Mouse (Mus musculus): ENCODE data around the gene Plk2. TPM values are rescaled to one million over a fixed set of nuclear protein-coding genes. Genes with fewer than 3 reads are reported as not detected.

The Plk2 gene
- total RNA-seq (2023) = 100 to 1,000 TPM; 168 to 198 TPM

DNA sequence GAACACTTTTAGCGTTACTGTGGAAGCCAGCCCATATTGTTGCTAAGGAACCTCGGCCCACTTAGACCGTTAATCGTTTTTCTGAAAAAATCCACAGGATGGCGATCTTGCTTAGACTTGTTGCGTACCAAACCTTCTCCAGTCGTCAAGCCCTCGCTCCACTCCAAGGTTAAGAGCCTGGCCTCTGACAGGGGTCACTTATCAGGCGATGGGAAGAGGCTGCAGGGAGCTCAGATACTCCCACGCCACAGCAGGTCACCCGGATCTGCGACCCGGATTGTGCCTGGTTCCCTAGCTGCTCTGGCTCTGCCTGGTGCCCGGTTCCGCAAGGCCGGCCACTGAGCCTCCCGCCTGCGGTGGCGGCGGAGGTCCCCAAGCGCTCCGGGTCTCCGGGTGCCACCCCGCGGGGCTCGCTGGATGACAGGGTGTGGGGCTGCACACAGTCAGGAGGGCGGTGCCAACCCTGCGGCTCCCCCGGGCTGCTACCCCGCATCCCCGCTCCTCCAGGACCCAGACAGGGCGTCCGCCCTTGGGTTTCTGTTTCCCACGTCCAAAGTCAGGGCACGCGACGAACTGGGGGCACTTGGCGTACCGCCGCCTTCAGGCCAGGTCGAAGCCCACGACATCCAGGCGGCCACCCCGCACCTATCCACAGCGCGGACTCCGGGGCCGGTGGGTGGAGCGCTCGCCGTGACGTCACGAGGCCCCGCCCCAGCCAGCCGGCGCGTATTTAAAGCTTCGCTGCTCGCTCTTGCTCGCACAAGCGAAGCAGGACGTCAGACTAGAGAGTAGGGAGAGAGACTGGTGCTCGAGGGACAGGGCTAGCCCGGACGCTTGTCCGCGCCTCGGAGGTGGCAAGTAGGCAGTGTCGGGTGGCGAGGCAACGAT is at the start of gene Plk2:
TSS of gene Plk2 (plus strand) at position 756 of the 888 bp plus-strand sequence.

DNA sequence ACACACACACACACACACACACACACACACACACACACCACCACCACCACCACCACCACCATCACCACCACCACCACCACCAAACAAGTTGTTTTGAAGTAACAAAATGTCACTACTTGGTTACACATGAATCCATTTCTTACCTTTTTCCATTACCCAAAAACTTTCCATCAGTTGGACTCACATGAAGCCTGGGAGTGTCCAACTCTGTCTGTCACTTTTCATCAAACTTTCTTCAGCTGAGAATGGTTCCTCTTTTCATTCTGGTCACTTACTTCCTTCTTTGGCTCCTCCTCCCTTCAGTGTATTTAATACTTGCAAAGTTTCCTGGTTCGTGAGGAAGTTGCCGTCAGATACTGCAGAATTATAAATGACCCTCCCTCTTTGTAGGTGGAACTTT is 37.9 kb upstream of the Plk2 start, which contains the start of gene Gapt:
TSS of gene Gapt (minus strand) at position 259 of the 400 bp plus-strand sequence.

Other genes starting within 250 kb of the Plk2 start
- gene Rab3c, start 114.0 kb upstream of the Plk2 start, total RNA-seq (2023) = not detected
- gene Gapt, start 37.8 kb upstream of the Plk2 start, total RNA-seq (2023) = 10 to 100 TPM; 23.2 to 25.2 TPM